Mouse (Mus musculus) telencephalon, adult 2 months (tissue): ENCODE data around the gene Ptma.
"Not testable (repeated sequence)": the region's sequence is repeated elsewhere in the genome, so short reads cannot be mapped to it uniquely, and the experiment has no call there.

Experiments used
- DNase-seq: peaks from one replicate; pipeline ENCODE4 v3.0.0-alpha.2; 2011; ENCODE audit warnings: low read depth, low spot score

Ptma gene

GRCm38 (mm10) chr1:86539583-86539982, 13.1 kb downstream of the Ptma start:
- not testable (repeated sequence) for DNase-seq

GRCm38 (mm10) chr1:86542584-86542983, 16.1 kb downstream of the Ptma start:
- DNase-seq = no peak

GRCm38 (mm10) chr1:86546797-86547196, 20.3 kb downstream of the Ptma start:
- DNase-seq = no peak

GRCm38 (mm10) chr1:86551299-86551698, 24.8 kb downstream of the Ptma start:
- no peak for DNase-seq

GRCm38 (mm10) chr1:86551877-86552276, 25.4 kb downstream of the Ptma start:
- no peak for DNase-seq

- DNase-seq = no peak
These were observed 29.1 kb downstream of the Ptma start for GRCm38 (mm10) chr1:86555665-86556064.

- no peak for DNase-seq
These were observed 31.3 kb downstream of the Ptma start for GRCm38 (mm10) chr1:86557872-86558271.

GRCm38 (mm10) chr1:86559232-86559631, 32.7 kb downstream of the Ptma start:
- no peak for DNase-seq

- no peak for DNase-seq
These were observed 36.1 kb downstream of the Ptma start for GRCm38 (mm10) chr1:86562663-86563062.

- no peak for DNase-seq
These were observed 41.9 kb downstream of the Ptma start for GRCm38 (mm10) chr1:86568409-86568808.

GRCm38 (mm10) chr1:86569292-86569860, 42.9 kb downstream of the Ptma start:
- DNase-seq = no peak

GRCm38 (mm10) chr1:86571381-86571780, 44.9 kb downstream of the Ptma start:
- no peak for DNase-seq

GRCm38 (mm10) chr1:86571941-86572340, 45.4 kb downstream of the Ptma start:
- DNase-seq = no peak
